Mouse (Mus musculus) bone marrow macrophage, adult 2 months (primary cell): ENCODE results near the gene Oprm1. TPM values are rescaled to one million over a fixed set of nuclear protein-coding genes. Genes with fewer than 3 reads are reported as not detected.

ENCODE experiments used
- H3K27ac ChIP-seq: 2 replicates; pipeline ENCODE4 v1.5.1; 2012; ENCODE audit warnings: low read depth, low read length; ENCODE audit not compliant: insufficient read depth
- H3K4me1 ChIP-seq: 2 replicates; pipeline ENCODE4 v1.6.1; 2012; ENCODE audit warnings: low read length; ENCODE audit not compliant: control insufficient read depth, insufficient read depth
- H3K4me3 ChIP-seq: 2 replicates; pipeline ENCODE4 v1.5.1; 2012; ENCODE audit warnings: mild to moderate bottlenecking, low read length, moderate library complexity; ENCODE audit not compliant: insufficient read depth
- CTCF ChIP-seq: IDR thresholded peaks from 2 replicates; pipeline ENCODE4 v1.5.1; 2012; ENCODE audit warnings: low read depth, mild to moderate bottlenecking, low read length, moderate library complexity
- POLR2A ChIP-seq: IDR thresholded peaks from 2 replicates; pipeline ENCODE4 v1.6.1; 2012; ENCODE audit warnings: mild to moderate bottlenecking, low read depth, low read length, borderline replicate concordance
- polyA plus RNA-seq: library from polyadenylated mRNA; stranded (reverse); fragments of >200 nt; gene quantifications from 2 replicates; pipeline ENCODE4 v1.2.4, GENCODE M21; 2012; ENCODE audit not compliant: missing spikeins, insufficient read depth, insufficient read length

Gene Oprm1
- polyA plus RNA-seq, 1 experiment = not detected

DNA sequence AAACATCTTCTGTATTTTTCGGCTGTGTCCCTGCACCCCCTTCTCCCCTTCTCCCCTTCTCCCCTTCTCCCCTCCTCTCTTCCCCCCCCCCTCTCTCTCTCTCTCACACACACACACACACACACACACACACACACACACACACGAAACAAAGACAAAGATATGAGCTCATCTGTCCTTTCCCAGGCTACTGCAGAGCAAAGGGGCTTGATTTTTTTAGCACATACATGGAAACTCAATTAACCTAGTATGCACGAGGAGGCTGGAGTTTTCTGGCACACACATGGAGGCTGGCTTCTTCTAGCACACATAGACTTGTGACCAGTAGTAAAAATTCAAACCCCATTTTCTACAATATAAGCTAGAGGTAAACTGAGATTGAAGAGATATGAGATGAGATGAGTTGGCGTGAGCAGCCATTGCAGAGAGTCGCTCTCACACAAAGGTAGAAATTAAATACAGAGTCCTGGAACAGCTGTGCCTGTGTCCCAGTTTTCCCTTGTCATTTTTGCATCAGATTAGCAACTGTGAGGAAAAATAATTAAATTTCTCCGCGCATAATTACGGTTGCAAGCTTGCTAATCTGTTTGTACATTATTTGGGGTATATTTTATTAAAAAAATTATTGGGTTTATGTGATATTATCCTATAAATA is 209.4 kb downstream of the Oprm1 start:
- no peak for TF ChIP-seq POLR2A
- TF ChIP-seq CTCF = no peak
- Histone ChIP-seq H3K27ac (no peak overlapping the region), H3K4me3 (no peak overlapping the region), H3K4me1 (no peaks in the 10 kb centered on the region)

DNA sequence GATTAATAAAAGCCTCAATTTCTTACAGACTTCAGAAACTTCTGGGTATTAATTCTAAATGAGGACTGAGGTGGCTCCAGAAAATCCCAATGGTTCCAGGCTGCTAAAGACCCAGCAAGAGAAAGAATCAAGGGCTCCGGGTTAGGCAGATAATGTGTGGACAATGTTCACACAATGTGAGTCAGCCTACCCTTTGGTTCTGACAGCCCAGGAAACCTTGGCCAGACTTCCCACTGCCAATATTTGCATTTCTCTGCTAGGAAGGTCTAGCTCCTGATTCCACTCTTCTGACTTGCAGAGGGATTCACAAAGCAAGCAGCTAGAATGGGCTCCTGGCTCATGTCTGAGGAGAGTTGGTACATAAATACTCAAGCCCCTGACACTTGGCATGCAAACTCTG is 210.0 kb downstream of the Oprm1 start:
- no peak overlapping the region for H3K4me3 ChIP-seq
- TF ChIP-seq POLR2A (no peak), CTCF (no peak)
- H3K4me1 ChIP-seq = no peaks in the 10 kb centered on the region
- no peak overlapping the region for H3K27ac ChIP-seq

DNA sequence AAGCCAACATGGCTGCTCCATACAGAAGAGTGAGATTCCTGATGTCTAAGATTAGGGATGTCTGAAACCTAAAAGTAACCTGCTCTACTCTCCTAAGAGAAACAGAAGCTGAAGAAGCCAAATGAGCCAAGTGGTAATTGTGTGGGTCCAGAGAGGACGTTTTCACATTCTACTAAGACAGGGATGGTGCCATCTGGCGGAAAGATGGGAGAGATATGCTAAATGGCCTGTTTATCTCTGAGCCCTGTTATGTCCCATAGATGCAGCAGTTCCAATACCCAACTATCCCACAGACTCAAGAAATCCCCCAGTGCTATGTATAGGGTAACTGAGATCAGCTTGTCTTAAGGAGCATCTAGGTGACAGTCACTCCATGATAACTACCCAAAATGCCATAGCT is 219.5 kb downstream of the Oprm1 start:
- no peaks in the 10 kb centered on the region for H3K4me1 ChIP-seq
- H3K27ac ChIP-seq = no peak overlapping the region
- H3K4me3 ChIP-seq = no peak overlapping the region
- TF ChIP-seq POLR2A (no peak), CTCF (no peak)

DNA sequence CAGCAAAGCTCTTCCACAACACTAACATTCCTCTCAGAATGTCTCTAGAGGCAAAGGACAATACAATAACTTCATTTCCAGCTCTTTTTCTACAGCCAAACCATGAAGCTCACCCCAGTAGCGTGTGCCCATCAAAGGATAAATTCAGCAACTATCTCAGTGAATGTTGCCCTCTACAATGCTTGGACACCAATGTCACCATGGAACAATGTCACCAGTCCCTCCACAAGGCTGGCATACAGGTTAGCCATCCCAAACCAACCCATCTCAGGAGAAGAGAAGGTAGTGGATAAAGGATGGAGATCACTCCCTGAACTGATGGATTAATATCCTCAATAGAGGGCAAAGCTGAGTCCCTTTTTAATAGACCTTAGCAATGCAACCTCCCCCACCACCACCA is 220.4 kb downstream of the Oprm1 start:
- Histone ChIP-seq H3K4me3 (no peak overlapping the region), H3K4me1 (no peaks in the 10 kb centered on the region), H3K27ac (no peak overlapping the region)
- TF ChIP-seq CTCF (no peak), POLR2A (no peak)

DNA sequence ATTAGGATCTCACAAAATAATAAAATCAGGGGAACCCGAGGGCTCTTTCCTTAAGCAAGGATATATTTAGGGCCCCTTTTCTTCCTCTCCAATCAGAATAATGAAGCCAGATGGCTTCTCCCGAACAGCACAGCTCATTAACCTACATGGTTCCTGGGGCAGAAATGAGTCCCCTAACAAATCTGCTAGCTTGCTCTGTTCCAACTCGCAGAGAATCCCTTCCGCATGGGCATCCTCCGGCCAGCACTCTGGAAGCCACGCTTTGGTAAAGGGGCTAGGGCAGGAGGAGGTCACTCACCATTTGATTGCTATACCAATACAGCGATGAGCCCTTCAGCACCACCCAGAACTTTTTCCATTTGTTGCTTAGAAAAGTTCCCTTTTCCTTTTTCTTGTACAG is 220.9 kb downstream of the Oprm1 start:
- Histone ChIP-seq H3K4me3 (no peak overlapping the region; the same call in 1 of the 2 replicates), H3K4me1 (no peaks in the 10 kb centered on the region), H3K27ac (no peak overlapping the region)
- TF ChIP-seq POLR2A = no peak
- no peak for TF ChIP-seq CTCF

DNA sequence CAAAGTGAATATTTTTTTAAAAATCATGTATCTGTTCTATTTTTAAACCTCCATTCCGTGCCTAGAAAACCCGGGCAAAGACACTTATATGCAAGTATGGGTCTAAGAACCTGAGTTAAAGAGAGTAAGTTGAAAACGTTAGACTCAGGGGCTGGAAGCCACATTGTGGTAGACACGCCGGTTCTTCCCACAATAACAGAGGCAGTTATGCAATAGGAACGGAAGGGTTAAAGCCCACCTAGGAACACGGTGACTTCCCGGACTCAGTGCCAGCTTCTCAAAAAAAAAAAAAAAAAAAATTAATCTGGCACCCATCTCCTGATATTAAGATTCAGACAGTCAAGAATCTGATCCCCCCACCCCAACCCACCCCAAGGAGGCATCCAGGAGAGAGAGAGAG is 221.5 kb downstream of the Oprm1 start:
- TF ChIP-seq POLR2A (no peak), CTCF (no peak)
- Histone ChIP-seq H3K27ac (no peak overlapping the region), H3K4me1 (no peaks in the 10 kb centered on the region), H3K4me3 (no peak overlapping the region; the same call in 1 of the 2 replicates)

DNA sequence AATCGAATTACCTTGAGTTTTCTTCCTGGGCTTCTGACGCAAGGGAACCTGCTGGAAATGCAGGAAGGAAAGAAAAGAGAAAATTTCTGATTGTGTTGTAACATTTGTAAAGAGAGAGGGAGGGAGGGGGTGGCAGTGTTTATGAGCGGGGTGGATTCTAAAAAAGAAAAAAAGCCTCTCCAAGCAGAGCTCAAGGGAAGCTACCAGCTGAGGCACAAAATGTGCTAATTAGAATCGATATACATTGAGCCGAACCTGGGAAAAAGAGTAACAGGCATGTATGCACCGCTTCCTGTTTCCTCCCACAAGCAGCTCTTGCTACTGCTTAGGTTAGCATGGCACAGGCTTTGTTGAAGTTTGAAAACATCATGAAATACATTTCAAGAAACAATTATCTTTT is 221.9 kb downstream of the Oprm1 start:
- H3K4me3 ChIP-seq = no peak overlapping the region; the same call in 1 of the 2 replicates
- H3K4me1 ChIP-seq = no peaks in the 10 kb centered on the region
- TF ChIP-seq CTCF = no peak
- no peak for TF ChIP-seq POLR2A
- no peak overlapping the region for H3K27ac ChIP-seq

DNA sequence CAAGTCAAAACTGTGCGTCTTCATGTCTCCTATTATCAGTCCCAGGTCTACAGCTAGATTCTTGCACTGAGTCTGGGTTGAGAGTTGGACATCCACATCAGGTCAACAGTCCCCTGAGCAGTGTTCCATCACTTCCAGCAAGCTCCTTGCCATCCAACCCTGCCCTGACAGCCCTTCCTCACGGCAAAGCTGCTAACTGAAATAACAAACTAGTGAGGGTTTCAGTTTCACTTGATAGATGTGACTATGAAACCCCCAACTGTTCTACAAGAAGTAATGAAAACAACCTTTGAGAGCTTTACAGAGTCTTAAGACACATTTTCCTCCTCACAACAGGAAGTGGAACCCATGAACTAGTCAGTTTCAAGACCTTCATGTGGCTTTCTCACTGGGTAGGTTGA is 224.4 kb downstream of the Oprm1 start:
- TF ChIP-seq CTCF (no peak), POLR2A (no peak)
- Histone ChIP-seq H3K27ac (no peak overlapping the region), H3K4me3 (no peak overlapping the region), H3K4me1 (peaks cover 3% of the 10 kb centered on the region; the same call in 1 of the 2 replicates)

DNA sequence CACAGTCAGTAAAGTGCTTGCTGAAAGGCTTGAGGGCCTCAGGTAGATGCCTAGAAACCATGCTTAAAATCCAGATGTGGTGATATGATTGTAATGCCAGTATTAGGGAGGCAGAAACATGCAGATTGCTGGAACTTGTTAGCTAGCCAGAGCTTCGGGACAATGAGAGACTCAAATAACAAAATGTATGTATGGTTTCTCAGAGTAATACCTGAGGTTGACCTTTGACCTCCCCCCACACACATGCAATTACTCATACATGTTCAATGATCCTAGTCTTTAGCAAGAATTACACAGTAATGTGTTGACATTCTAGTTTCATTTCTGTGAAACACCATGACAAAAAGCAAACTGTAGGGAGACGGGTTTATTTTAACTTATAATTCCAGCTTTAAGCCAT is 225.1 kb downstream of the Oprm1 start:
- no peak overlapping the region for H3K27ac ChIP-seq
- no peak overlapping the region for H3K4me3 ChIP-seq
- TF ChIP-seq CTCF = no peak
- no peak for TF ChIP-seq POLR2A
- peaks cover 3% of the 10 kb centered on the region; the same call in 1 of the 2 replicates for H3K4me1 ChIP-seq

DNA sequence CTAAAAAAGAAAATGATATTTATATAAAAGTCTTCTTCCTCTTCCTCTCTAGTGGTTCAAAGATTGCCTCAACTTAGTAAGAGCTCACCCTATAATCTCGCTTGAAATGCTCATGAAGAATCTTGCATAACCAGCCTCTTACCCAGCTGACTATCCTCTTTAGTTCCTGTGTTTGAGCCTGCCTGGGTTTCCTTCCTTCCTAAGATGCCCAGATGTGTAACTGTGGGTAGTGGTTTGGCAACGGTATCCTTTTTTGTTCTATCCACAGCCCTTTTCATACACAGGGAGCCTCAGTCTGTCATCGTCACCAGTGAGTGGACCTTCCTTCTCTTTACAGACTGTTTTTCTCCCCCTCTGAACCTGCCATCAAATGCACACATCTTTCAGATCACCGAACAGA is 227.9 kb downstream of the Oprm1 start:
- TF ChIP-seq CTCF (no peak), POLR2A (no peak)
- Histone ChIP-seq H3K27ac (no peak overlapping the region), H3K4me1 (peaks cover 3% of the 10 kb centered on the region; the same call in 1 of the 2 replicates), H3K4me3 (no peak overlapping the region)
